Mouse (Mus musculus) cerebellum, adult 11 months (tissue): ENCODE measurements around the gene Nrgn.
A peak's percentile ranks its signal among the peaks of the same experiment; 100 is the strongest.

Source experiments
- DNase-seq: peaks from one replicate; pipeline ENCODE4 v3.0.0; 2022

Gene Nrgn

DNA sequence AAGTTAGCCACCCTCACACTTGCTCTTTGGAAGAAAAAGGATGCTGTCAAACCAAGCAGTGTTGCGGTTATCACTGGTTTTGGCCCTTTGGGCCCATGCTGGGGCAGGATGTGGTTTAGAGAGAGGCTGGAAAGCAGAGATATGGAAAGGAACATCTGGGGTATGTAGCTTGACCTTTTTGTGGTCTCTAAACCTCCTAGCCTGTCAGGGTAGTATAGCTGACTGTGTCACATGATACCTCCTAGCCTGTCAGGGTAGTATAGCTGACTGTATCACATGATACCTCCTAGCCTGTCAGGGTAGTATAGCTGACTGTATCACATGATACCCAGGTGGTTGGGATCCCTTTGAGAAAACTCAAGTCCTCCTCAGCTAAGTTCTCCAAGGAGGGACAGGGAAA, 1.6 kb upstream of the Nrgn start:
- no peak for DNase-seq

DNA sequence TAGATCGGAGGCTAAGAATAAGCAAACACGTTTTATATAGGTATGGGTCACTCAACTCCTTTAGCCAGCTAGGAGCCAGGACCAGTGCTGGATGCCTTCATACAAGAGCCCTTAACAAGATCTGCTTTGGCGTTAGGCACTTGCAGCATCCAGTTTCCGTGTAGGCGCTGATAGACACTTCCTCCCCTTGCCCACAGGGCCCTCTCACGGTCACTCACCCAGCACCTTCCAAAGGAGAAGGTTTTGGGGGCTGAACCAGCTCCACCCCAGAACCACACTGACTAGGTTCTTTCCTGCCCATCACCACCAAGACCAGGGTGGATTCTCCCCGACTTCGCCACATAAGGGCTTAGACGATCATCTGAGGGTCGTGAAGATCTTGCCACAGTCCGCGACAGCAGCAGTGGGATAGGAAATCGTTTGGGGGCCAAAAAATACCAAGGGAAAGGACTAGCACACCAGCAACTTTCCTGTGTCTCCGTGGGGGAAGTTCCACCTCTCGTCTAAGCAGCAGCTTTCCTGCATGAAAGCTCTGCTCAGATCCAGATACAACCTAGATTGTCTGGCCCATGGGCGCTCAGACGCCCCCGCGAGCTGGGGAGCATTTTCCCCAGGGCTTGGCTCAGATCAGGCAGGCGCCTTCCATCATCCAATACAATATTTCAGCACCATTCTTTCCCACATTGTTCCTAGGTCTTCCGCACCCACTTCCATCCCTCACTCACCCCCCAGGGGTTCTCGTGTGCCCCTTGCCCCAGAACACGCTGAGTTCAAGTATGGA, 763 bp downstream of the Nrgn start:
- no peak for DNase-seq

DNA sequence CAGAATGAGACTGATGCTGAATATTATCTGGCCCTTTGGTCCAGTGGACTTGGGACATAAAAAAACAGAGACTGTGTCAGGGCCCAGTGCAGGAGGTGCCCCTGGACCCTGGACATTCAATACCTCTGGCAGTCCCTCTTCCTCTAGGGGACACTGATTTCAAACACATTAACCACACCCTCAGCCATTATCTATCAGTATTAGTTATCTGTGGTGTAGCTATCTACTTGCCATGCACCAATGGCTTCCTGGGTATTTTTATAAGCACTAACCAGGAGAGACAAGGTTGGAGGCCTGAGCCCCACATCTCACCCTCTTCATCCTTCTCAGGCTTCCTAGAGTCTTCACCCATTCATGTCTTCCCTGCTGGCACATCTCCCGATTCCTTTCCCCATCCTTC, 2.3 kb downstream of the Nrgn start:
- DNase-seq: no peak

DNA sequence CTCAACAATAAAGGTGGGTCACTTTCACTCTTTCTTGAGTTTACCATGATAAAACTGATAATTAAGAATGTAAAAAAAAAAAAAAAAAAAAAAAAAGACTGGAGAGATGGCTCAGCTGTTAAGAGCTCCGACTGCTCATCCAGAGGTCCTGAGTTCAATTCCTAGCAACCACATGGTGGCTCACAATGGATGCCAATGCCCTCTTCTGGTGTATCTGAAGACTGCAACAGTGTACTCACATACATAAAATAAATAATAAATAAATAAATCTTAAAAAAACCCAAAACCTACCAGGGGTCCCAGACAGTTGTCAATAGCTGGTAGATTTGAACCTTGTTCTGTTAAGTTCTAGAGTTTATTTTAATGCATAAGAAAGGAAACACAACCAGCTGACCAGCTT, 5.8 kb downstream of the Nrgn start:
- DNase-seq: no peak

DNA sequence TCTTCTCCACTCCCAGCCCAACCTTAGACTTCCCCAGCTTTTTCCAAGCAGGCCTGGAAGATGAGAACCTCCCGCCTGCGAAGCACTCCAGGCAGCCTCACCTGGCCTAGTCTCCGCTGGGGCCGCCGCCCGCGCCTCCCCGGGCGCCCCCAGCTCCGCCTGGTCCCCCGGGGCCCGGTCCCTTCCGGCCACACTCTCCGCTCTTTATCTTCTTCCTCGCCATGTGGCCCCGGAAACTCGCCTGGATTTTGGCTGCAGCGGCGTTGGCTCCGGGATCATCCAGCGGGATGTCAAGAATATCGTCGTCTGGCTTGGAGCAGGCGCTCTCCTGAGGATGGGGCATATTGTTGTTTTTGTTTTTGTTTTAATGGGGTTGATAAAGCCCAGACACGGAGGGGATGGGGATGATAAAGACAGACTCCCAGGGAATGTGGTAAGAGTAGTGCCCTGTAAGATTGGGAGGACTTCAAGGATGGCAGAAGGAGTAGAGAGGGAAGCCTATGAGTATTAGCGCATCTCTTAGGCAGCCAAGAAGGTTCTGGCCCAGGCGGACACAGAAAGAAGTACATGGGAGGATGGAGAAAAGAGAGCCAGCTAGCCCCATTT, 6.8 kb downstream of the Nrgn start:
- no peak for DNase-seq

DNA sequence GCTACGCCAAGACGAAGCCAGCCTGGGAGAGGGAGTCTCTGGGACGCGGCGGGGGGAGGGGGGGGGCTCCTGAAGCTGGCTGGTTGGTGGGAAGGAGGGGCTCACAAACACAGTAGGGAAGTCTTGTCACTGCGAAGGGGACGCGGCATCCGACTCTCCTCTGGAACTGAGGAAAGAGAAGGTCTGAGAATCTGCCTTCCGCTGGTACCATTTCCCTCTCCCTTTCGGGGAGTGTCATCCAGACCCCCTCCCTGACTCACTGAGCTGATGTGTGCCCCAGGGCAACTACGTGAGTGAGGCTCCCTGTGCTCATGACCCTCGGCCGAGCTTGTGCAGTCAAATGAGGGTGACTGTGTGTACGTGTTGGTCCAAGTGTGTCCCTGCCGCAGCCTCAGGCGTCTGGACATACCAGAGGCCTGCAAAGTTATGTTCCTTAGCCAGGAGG, 7.5 kb downstream of the Nrgn start:
- no peak for DNase-seq

DNA sequence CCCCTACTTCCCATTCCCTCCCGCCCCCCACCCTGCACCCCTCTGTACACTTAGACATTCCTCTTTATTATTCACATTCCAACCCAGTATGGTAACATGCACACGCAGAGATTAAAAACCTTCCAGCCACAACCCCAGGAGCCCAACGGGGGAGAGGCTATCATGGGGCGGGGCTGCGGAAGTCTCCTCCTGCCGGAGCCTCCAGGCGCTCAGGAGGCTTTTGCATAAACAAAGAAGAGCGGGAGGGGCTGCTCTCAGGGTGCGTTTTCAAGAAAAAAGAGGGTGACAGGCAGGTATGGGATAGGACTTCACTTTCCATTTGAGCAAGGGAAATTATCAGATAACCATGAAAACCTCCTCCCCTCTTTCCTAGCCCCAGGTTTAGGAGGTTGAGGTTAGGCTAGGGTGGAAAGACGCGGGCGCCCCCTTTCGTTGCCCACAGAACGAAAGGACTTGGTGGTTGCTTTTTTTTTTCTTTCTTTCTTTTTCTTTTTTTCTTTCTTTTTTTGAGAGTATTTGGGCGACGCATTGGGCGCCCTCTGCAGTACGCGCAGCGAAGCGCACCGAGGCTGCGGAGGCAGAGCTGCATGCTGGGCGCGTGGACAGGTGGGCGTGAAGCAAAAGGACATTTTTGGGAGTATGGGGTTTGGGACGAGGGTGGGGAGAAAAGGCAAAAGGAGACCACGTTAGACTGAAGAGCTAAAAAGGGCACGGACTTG, 8.1 kb downstream of the Nrgn start:
- peak; percentile 52 for DNase-seq

DNA sequence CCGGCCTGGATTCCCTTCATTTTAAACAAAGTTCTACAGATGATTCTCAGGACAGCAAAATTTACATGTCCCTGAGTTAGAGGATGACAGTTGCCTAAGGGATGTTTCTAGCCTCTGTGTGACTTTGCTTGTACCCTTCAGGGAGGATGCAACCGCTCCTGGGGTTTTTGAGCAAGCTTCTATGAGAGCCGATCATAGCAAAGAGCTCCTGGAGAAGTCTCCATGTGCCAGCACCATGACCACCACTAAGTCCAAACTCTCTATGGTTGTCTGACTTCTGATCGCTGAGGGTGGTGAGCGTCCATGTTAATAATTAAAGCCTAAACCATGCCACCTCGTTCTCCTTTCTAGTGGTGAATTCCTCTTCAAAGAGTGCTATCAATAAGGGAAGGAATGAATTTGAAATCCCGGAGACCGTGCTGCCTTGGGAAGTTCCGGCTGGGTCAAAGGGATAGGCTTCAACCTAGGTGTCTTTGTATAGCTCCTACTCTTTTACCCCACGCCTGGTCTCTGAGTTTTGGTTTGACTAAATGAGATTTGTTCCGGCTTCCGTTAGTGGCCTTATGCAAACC, 8.7 kb downstream of the Nrgn start:
- DNase-seq: no peak

DNA sequence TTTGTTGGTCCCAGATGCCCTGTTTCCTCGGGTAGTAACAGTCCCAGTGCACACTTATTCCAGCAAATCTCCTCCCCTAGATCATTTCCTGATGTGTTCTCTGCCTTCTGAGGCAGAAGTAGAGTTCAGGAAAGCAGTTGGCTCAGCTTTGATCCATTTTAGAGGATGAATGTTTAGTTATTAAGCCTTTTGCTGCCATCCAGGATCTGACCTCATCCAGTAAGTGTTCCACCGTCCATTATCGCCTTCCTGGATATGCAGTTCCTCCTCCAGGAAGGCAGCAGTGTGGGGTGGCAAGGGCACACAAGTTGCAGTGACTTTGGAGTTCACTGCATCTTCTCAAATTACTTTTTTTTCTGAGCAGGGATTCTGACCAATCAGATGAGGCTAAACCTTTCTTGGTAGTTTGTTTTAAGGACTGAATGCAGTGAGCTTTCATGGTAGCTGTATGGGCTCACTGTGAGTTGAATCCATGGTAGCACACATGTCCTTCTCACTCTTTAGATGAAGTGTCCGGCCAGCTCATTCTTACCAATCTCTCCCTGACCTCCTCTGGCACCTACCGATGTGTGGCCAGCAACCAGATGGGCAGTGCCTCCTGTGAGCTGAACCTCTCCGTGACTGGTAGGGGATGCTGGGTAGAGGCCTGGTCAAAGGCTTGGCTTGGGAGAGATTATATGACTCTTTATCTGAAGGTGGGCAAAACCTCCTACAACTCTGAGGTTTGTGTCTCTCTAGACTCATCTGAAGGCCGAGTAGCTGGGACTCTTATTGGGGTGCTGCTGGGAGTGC, 10.7 kb downstream of the Nrgn start:
- DNase-seq: no peak

DNA sequence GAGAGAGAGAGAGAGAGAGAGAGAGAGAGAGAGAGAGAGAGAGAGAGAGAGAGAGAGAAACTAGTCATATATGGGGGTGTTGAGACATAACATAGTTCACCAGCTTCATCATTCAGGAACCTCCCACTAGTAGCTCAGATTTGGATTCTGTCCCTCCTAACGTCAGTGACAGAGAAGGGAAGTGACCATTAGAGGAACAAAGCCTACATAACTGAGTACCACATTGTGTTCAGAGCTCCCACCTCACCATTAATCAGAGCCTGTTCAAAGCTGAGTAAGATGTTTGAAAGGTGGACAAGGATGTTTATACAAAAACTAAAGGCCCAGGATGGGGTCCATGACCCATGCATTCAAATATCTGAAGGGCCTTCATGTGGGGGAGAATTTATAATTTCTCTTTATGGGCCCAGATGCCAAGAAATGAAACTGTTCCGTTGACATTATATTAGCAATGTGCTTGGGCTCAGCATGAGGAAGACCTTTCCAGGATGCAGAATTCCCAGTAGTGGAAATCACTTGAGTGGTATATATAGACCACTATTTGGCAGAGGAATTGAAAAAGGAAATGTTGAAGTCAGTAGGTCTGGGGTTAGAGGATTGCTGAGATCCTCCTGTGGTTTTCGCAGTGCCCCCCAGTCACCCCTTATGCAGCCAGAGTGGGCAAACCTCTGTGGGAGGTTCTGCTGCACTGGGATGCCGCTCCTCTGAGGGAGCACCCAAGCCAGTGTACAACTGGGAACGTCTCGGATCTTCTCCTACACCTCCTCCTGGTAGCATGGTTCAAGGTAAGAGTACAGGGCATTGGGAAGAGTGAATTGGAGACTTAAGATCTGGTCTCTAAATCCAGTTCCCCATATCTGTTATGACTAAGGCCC, 11.8 kb downstream of the Nrgn start:
- no peak for DNase-seq

DNA sequence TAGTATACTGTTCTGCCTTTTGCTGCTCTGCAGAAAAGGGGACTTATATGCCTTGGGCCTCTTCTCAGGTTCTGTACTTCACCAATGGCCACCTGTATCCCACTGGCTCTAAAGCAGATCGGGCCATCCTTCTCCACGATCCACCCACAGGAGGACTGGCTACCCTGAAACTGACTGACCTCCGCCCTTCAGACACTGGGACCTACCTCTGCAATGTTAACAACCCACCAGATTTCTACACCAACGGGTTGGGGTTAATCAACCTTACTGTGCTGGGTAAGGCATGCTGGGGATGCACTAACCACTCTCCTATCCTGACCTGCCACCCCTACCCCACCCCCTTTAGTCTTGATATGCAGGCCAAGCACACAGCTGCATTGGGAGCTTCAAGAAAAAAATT, 12.5 kb downstream of the Nrgn start:
- no peak for DNase-seq

DNA sequence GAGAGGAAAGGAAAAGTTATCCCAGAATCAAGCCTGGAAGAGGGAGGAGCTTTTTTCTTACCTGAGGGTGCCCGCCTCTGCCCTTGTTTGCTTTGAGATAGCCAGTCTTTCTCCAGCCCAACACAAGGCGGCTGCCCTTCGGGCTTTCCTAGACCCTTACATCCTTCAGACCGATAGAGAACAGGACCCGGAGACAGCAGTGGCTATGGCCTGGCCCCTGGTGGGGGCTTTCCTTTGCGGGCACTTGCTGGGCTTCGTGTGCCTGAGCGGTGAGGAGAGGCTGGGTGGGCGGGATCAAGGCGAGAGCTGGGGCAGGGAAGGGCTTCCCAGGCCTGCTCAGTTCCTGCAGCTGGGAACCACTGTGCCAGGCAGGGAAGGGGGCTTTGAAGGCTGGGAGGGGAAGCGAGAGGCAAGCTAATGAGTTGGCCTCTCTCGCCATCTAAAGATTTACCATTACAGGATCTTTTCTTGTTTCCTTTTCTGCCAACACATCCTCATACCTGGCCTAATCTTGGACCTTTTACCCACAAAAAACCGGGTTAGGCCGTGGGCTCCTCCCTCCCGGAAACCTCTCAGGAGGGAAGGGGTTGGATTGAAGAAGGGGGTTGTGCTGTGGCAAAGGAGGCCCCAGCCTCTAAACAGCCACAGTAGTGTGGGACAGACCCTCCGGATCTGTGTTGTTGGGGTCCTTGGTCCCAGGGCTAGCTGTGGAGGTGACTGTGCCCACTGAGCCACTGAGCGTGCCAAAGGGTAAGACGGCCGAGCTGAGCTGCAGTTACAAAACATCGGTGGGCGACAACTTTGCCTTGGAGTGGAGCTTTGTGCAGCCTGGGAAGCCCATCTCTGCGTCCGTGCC, 13.3 kb downstream of the Nrgn start, which contains the start of gene Vsig2:
TSS of gene Vsig2 (plus strand) at position 86 of the 856 bp plus-strand sequence.
- DNase-seq: no peak

DNA sequence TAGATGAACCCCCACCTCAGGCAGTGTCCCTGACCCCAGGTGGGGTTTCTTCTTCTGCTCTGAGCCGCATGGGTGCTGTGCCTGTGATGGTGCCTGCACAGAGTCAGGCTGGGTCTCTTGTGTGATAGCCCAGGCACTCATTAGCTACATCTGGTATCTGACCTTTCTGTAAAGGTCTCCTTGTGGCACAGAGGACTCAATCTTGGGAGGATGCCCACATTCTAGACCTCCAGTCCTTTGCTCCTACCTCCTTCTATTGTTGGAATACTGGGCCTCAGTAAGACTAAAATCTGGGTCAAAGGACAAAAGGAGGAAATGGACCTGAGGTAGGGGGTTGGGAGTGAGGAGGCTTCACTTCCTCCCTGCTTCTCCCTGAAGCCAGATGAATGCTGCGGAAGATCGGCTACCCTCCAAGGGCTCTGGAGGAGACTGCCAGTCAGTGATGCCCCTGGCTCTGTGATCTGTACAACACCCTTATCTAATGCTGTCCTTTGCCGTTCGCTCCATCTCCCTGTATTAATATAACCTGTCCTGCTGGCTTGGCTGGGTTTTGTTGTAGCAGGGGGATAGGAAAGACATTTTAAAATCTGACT, 14.9 kb downstream of the Nrgn start:
- no peak for DNase-seq

DNA sequence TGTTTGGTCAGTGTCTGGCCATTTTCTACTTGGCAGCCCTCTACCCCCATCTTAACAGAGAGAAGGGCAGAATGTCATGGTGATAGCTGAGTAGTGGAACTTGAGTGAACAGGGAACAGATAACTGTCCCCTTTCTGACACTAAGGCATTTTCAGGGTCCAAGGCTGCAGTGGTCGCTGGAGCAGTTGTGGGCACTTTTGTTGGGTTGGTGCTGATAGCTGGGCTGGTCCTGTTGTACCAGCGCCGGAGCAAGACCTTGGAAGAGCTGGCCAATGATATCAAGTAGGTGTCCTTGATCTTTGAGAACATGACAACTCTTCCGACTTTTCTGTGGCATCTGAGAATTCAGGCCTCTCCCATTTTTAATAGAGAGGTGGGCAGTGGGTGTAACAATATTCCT, 15.9 kb downstream of the Nrgn start:
- DNase-seq: no peak

DNA sequence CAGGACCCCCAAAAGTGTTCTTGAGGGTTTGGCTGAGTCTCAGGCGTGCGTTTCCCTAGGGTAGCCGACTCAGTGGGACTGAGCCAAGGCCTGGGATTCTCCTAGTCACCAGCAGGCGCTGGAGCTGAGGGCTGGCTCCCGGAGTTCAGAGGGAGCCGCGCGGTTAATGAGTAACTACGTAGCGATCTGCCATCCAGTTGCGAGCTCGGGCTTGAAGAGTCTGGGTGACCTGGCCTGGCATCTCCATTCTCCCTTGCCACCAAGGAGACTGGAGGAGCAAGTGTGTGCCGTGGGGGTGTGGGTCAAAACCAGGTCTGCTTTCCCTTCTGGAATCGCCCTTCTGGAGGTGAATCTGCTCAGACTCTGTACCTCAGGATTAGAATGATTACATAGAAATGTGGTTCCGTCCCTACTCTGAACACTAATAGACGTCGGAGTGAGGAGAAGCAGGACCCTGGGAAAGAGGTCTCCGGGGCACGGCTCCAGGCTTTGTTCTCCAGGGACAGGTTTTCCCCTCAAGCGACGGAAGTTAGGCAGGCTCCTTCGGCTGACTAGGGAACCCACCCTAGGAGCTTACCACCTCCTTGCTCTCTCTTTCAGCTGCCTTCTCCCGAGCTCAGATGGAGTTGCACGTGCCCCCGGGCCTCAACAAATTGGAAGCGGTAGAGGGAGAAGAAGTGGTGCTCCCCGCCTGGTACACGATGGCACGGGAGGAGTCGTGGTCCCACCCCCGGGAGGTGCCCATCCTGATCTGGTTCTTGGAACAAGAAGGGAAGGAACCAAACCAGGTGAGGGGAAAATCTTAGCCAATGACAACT, 21.6 kb downstream of the Nrgn start:
- DNase-seq: peak; percentile 45

DNA sequence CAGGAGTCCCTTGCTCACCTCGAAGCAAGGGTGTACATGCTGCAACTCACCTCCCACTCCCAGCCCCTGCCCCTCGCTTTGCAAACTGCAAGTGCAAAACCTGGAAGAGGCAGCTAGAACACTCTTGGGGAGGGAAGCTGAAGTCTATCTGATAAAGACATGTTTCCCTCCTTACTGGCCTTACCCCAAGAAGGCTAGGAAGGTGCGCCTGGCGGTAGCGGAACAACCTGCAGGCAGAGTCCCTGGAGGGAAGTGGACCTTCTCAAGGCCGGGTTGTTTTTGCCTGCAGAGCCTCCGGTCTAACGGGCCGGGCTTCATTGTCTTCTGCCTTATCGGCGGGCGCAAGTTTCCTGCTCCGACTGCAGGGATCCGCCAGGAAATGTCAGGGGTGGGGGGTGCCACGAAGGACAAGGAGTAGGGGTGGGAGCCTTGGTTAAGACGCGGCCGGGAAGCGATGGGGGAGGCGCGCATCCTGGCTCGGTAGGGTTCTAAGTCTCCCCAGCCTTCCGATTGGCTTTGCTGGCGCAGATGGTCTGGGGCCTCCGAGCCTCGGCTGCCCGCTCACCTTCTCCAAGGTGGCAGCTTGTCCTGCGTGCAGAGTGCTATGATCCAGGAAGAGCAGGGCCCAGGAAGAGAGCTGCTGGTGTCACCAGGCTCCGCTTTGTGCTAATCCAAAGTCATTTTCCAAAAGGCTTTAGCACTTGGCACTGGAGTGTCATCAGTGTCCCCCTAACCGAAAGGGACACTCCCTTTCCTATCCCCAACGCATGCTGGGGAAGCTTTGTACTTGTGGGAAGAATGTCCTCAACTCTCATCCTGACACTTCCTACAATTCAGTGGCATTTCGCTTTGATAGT, 22.4 kb downstream of the Nrgn start:
- DNase-seq: peak; percentile 55

DNA sequence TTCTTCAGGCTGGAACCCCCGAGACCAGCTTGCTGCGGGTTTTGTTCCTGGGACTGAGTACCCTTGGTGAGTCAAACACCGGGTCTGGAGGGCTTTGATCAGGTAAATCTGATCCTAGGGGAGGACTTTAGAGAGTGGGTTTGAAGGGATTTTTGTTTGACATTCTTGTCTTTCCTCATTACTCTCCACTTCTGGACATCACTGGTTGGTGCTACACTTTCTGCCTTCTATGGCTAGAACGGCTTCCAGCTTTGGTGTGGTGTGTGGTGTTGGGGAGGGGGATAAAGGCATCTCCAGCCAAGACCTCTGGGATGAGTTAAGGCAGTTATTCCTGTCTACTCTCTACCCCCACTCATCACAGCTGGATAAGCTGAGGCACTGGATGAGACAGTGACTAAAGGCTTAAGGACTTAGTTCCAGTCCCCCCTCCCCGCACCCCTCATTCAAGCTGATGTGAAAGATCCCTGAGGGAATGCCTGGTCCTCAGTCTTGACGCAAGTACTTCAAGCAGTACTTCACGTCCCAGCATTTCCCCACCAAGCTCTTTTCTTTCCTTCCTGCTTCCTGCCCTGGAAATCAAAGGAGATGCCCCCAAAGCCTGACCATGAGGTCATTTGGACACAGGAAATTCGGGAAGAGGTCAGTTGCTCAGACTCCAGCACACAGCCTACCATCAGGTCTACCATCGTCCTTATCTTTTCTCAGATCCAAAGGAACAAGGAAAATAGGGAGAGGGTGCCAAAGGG, 24.3 kb downstream of the Nrgn start:
- no peak for DNase-seq
